Mouse (Mus musculus) megakaryocyte, embryonic 14.5 days (primary cell): ENCODE data around the gene Dnajb6. TPM values are rescaled to one million over a fixed set of nuclear protein-coding genes. Genes with fewer than 3 reads are reported as not detected.
A peak's percentile ranks its signal among the peaks of the same experiment; 100 is the strongest.
"Not testable (repeated sequence)": the region's sequence is repeated elsewhere in the genome, so short reads cannot be mapped to it uniquely, and the experiment has no call there.

ENCODE experiments used
- H3K27me3 ChIP-seq: replicated peaks from 2 replicates; pipeline ENCODE3; 2012; ENCODE audit warnings: inconsistent platforms
- H3K36me3 ChIP-seq: replicated peaks from 2 replicates; pipeline ENCODE3; 2012; ENCODE audit warnings: low read length, inconsistent platforms, mixed read lengths
- H3K4me1 ChIP-seq: 2 replicates; pipeline ENCODE4 v1.6.1; 2012; ENCODE audit warnings: inconsistent platforms
- H3K4me3 ChIP-seq: replicated peaks from 2 replicates; pipeline ENCODE3; 2012; ENCODE audit warnings: moderate library complexity, mild to moderate bottlenecking, inconsistent platforms
- H3K9me3 ChIP-seq: 2 replicates; pipeline ENCODE4 v1.6.1; 2012; ENCODE audit warnings: inconsistent platforms
- FLI1 ChIP-seq: IDR thresholded peaks from 2 replicates; pipeline ENCODE4 v1.6.1; 2012; ENCODE audit warnings: low read length, inconsistent platforms, mixed read lengths
- GATA1 ChIP-seq: IDR thresholded peaks from 3 replicates; pipeline ENCODE4 v1.6.1; 2012; ENCODE audit warnings: mixed read lengths, low read length, inconsistent platforms, borderline replicate concordance
- polyA plus RNA-seq: library from polyadenylated mRNA; stranded (reverse); fragments of >175 nt; gene quantifications from 2 replicates; pipeline ENCODE4 v1.2.3, GENCODE M21; 2012; ENCODE audit warnings: low replicate concordance; ENCODE audit not compliant: insufficient read depth

Gene Dnajb6
- polyA plus RNA-seq = 175 and 336 TPM in 2 replicates

DNA sequence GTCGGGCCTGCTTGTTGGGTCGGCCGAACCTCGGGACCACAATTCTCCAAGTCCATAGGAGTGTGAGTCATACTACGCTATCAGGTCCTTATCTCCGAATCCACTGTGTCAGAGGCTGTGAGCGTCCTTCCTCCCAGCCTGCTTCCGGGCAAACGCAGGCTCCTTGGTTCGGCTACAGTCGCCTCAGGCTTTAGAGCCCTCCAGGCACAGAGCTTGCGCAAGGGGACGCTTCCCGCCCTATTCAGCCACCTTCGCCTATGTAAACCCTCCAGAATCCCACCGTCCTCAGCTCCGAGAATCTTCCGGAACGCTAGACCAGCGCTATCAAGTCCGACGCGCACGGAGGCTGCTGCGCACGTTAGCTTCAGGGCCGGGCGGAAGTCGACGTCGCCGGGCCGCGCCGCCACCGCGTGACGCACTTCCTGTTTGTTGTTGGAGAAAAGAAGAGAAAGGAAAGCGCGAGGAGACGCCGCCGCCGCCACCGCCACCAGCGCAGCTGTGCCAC is at the start of gene Dnajb6, which contains the start of gene Gm5129:
Gene Dnajb6 (plus strand): TSS at position 132 of the 505 bp plus-strand sequence.
Gene Gm5129 (minus strand): TSS at position 380 of the 505 bp plus-strand sequence.
- Histone ChIP-seq H3K4me1 (peaks cover 48% of the 10 kb centered on the region), H3K4me3 (peak within 1 kb of the TSS; percentile 99), H3K9me3 (no peaks in the 10 kb centered on the region), H3K27me3 (no peaks in the 10 kb centered on the region), H3K36me3 (peaks cover 7% of the 10 kb centered on the region)
- TF ChIP-seq FLI1 (0 out of 2 replicates have a peak, but pooled peaks have one; percentile 36), GATA1 (no peak; the same call in 2 of the 3 replicates)

DNA sequence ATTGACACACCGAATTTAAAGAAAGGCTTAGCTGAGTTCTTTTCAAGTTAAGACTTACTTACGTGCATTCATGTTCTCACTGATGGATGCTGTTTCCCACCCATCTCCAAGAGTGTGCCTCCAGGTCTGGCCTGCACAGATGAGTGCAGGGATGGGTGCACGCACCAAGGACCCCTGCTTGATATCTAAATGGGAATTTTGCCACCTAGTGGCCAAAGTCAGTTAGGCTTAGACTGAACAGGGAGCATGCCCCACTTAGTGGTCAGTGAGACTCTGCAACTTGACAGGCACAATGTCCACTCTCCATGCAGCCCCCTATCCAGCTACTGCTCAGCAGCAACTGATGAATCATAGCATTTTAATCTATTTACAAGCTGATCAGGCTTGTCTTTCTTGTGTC is 47.8 kb upstream of the Dnajb6 start:
- H3K27me3 ChIP-seq = peaks cover 8% of the 10 kb centered on the region
- peaks cover 16% of the 10 kb centered on the region for H3K4me1 ChIP-seq
- peaks cover 9% of the 10 kb centered on the region for H3K9me3 ChIP-seq
- no peak overlapping the region for H3K4me3 ChIP-seq
- H3K36me3 ChIP-seq = peaks cover 4% of the 10 kb centered on the region
- TF ChIP-seq FLI1 (no peak), GATA1 (no peak)

GRCm38 (mm10) chr5:29688352-29688751 is 47.1 kb upstream of the Dnajb6 start:
- Histone ChIP-seq H3K9me3 (peaks cover 6% of the 10 kb centered on the region), H3K4me3 (no peak overlapping the region), H3K36me3 (no peaks in the 10 kb centered on the region), H3K4me1 (peaks cover 16% of the 10 kb centered on the region), H3K27me3 (peaks cover 8% of the 10 kb centered on the region)
- TF ChIP-seq FLI1 (no peak), GATA1 (no peak)

DNA sequence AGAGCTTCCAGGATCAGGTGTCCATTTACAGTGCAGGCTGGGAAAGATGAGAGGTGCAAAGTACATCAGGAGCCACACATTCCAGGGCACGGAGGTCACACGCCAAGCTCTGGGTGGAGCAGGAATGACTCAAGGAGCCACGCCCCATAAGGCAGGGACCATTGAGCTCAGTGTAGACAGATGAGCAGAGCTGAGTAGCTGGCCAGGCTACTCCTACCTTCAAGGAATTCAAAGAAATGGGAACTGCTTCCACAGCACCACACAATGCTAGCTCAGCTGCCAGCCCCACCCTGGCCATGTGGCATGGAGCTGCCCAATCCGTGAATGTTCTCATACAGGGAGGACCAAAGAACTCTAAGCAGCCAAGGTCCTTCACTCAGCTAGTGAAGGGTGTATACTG is 37.0 kb upstream of the Dnajb6 start:
- Histone ChIP-seq H3K4me3 (peak overlapping the region; percentile 46), H3K4me1 (peaks cover 6% of the 10 kb centered on the region), H3K9me3 (peaks cover 9% of the 10 kb centered on the region; the same call in 1 of the 2 replicates), H3K27me3 (peaks cover 41% of the 10 kb centered on the region), H3K36me3 (no peaks in the 10 kb centered on the region)
- no peak for TF ChIP-seq GATA1
- no peak for TF ChIP-seq FLI1

- no peak overlapping the region for H3K4me3 ChIP-seq
- H3K9me3 ChIP-seq = peaks cover 9% of the 10 kb centered on the region; the same call in 1 of the 2 replicates
- no peaks in the 10 kb centered on the region for H3K4me1 ChIP-seq
- no peaks in the 10 kb centered on the region for H3K36me3 ChIP-seq
- TF ChIP-seq GATA1 (no peak), FLI1 (no peak)
- peaks cover 39% of the 10 kb centered on the region for H3K27me3 ChIP-seq
Observed at GRCm38 (mm10) chr5:29699520-29700202, 35.8 kb upstream of the Dnajb6 start.

DNA sequence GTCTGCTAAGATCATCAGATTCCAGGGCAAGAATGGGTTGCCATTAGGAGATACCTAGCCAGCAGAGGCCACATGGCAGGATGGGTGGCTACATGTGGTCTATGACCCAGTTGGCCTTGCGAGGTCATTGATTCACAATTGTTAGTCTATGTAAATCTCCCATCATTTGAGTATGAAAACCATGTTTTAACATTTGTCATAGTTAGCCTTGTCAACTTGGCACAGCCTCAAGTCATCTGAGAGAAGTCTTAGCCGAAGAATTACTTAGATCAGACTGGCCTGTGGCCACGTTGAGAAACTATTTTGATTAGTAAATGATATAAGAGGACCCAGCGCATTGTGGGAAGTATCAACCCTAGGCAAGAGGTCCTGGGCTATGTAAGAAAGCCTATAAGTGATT is 28.2 kb upstream of the Dnajb6 start:
- H3K36me3 ChIP-seq = no peaks in the 10 kb centered on the region
- H3K27me3 ChIP-seq = peaks cover 15% of the 10 kb centered on the region
- H3K4me3 ChIP-seq = no peak overlapping the region
- no peaks in the 10 kb centered on the region for H3K9me3 ChIP-seq
- H3K4me1 ChIP-seq = peaks cover 17% of the 10 kb centered on the region
- TF ChIP-seq FLI1 (no peak), GATA1 (no peak)

DNA sequence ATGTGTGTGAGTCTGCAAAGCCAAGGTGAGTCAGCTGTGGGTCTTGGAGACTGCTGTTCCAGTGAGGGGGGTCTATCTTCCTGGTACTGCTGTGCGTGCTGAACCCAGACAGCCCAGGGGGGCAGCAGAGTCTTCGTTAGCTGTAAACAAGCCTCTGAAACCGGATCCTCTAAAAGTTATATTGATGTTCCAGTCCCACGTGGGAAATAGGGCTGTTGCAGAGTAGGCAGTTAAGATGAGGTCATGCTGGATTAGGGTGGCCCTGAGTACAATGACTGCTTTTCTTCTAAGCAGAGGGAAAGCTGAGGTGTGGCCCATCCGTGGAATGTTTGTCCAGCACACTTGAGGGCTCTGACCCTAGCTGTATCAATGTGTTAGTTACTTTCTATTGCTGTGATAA is 27.2 kb upstream of the Dnajb6 start:
- Histone ChIP-seq H3K4me3 (no peak overlapping the region), H3K27me3 (peaks cover 10% of the 10 kb centered on the region), H3K4me1 (peaks cover 17% of the 10 kb centered on the region), H3K9me3 (no peaks in the 10 kb centered on the region), H3K36me3 (no peaks in the 10 kb centered on the region)
- TF ChIP-seq FLI1 (no peak), GATA1 (no peak)

DNA sequence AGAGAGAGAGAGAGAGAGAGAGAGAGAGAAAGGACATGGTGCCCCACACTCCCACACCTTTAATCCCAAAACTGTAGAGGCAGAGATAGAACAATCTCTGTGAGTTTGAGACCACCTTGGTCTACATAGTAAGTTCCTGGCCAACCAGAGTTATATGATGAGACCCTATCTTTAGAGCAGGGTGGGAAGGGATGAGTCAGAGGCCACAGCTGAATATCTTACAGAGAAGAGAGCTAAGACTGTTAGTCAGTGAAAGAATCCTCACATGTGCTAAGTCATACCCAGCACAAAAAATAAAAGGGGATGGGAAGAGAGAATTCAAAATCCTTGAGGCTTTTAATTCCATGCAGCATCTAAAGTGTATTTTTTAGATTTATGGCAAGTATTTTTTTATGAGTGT is 23.9 kb upstream of the Dnajb6 start:
- H3K36me3 ChIP-seq = no peaks in the 10 kb centered on the region
- peaks cover 17% of the 10 kb centered on the region for H3K4me1 ChIP-seq
- H3K4me3 ChIP-seq = no peak overlapping the region
- TF ChIP-seq GATA1 (no peak), FLI1 (no peak)
- no peaks in the 10 kb centered on the region for H3K9me3 ChIP-seq
- H3K27me3 ChIP-seq = peaks cover 17% of the 10 kb centered on the region

DNA sequence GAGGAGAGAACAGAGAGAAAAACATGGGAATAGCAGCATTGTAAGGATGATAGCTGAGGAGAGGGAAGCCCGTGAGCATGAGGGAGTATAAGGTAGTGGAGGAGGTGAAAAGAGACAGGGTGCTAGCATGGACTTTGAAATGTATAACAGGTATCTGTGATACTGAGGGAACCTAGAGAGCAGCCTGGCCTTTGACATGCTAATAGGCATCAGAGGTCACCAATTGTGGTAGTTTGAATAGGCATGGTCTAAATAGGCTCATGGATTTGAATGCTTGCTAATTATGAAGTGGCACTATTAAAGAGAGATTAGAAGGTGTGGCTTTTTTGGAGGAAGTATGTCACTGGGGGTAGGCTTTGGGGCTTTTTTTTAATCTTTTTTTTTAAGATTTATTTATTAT is 22.6 kb upstream of the Dnajb6 start:
- H3K9me3 ChIP-seq = no peaks in the 10 kb centered on the region
- peaks cover 17% of the 10 kb centered on the region for H3K4me1 ChIP-seq
- H3K4me3 ChIP-seq = no peak overlapping the region
- TF ChIP-seq GATA1 (no peak), FLI1 (no peak)
- peaks cover 18% of the 10 kb centered on the region for H3K27me3 ChIP-seq
- H3K36me3 ChIP-seq = no peaks in the 10 kb centered on the region

DNA sequence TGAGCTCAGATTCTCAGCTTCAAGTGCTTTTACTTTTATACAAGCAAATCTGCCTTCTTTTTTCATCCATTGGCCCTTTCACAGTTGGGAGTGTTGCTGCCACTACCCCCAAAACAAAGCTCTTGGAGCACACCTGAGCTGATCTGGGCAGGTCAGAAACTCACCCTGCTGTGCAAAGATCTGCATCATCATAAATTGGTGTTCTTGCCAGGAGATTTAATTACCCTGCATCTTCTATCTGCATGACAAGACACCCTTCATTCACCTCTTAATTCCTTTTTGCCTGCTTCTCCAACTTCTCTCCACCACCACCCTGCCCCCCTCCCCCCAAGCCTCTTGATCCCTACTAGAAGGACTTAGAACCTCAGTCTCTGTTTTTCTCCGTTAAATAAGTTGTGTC is 14.3 kb upstream of the Dnajb6 start:
- Histone ChIP-seq H3K4me3 (no peak overlapping the region), H3K27me3 (peaks cover 13% of the 10 kb centered on the region), H3K36me3 (no peaks in the 10 kb centered on the region), H3K4me1 (peaks cover 5% of the 10 kb centered on the region), H3K9me3 (peaks cover 13% of the 10 kb centered on the region)
- TF ChIP-seq GATA1 (no peak), FLI1 (no peak)

DNA sequence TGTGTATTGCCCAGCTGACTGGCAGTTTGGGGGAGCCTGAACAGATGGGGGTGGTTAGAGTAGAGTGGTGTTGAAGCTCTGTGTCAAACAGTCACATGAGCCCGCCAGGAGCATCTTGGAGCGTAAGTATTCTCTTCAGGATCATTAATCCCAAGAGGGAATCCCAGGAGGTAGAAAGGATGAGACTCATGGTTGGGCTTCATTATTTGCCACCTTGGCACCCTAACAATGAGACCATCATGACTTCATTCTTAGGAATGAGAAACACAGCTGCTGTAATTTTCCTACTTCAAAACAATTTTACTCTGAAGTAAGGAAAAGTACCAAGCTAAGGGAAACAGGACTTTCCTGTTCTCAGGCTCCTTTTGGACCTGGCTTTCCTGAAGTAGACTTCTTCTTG is 10.1 kb upstream of the Dnajb6 start:
- TF ChIP-seq GATA1 = no peak
- TF ChIP-seq FLI1 = no peak
- Histone ChIP-seq H3K9me3 (peaks cover 13% of the 10 kb centered on the region), H3K27me3 (peaks cover 6% of the 10 kb centered on the region), H3K36me3 (no peaks in the 10 kb centered on the region), H3K4me1 (peaks cover 19% of the 10 kb centered on the region), H3K4me3 (no peak overlapping the region)

- Histone ChIP-seq H3K9me3 (peaks cover 13% of the 10 kb centered on the region), H3K4me1 (peaks cover 25% of the 10 kb centered on the region)
- not testable (repeated sequence) for H3K27me3 ChIP-seq, H3K4me3 ChIP-seq, H3K36me3 ChIP-seq
Observed at GRCm38 (mm10) chr5:29726070-29726469, 9.4 kb upstream of the Dnajb6 start.
